Comparison of ENCODE assay signal across 8 mouse cellular contexts in the genomic region with DNA sequence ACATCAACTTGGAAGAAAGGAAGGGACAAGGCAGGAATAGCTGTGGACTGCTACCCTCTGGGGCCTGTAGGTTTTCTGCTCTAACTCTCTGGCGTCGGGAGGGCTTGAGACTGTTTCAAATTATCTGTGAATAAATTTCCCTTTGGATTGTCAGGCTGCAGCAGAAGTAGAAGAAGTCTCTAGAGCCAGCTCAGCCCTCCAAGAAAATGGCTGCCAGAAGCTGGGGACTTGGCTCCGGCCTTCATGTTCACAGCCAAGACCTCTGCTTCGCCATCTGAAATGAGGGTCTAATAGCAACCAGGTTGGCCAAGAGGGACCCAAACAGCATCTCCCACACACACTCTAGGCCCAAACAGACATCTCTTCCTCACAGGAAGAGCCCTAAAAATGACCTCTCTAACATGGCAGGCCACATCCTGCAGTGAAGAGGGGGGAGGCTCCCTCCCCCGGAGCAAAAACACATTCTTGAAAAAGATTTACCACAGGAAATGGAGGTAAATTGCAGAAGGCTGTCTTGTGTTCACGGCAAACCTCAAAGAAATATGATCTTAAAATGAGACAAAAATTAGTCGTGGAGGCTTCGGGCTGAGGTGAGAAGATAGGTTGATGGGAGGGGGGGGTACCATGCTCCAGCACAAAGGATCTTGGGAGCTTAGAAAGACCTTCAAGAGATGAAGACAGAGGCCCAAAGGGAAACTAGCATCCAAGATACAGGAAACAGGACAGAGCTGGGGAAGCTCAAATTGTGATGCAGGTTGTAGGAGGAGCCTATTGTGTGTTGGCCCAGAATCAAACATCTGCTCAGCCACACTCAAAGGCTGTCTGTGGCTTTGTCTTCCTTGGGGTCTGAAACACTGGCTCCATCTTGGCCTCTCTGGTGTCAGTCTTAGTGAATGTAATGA. TPM values are rescaled to one million over a fixed set of nuclear protein-coding genes. Genes with fewer than 3 reads are reported as not detected.
DNase-seq lines count a peak whose midpoint lies in the region; ATAC-seq and TF ChIP-seq lines count a peak whose summit lies in the region.

No protein-coding gene starts in this region.

- TF ChIP-seq CTCF in cerebellum, adult 2 months (IDR thresholded peaks at IDR 0.05; ENCODE audit: borderline replicate concordance, insufficient read depth, low read depth, low read length) = no peak
- no peak for TF ChIP-seq CTCF in midbrain, postnatal 0 days (IDR thresholded peaks at IDR 0.05)

- no peak for TF ChIP-seq POLR2A in cerebellum, adult 2 months (IDR thresholded peaks at IDR 0.05; ENCODE audit: borderline replicate concordance, insufficient read depth, low read length)

- no peak for ATAC-seq in midbrain, postnatal 0 days (ENCODE audit: low FRiP score)
- ATAC-seq in midbrain, embryonic 14.5 days (ENCODE audit: low FRiP score, low TSS enrichment) = no peak
- no peak for ATAC-seq in kidney, embryonic 14.5 days (ENCODE audit: low FRiP score, low TSS enrichment)

- no peaks in the 10 kb centered on the region for H3K9me3 ChIP-seq in midbrain, postnatal 0 days (ENCODE audit: low read length)
- H3K9me3 ChIP-seq in midbrain, embryonic 14.5 days (ENCODE audit: control insufficient read depth, low read length) = peaks cover 5% of the 10 kb centered on the region; the same call in 1 of the 2 replicates
- 0 out of 2 replicates have a peak, but pooled peaks cover 5% of the 10 kb centered on the region for H3K9me3 ChIP-seq in kidney, embryonic 14.5 days (ENCODE audit: control insufficient read depth, low read length)

- no peak overlapping the region for H3K27ac ChIP-seq in cerebellum, adult 2 months (ENCODE audit: insufficient read depth, low read length)
- H3K27ac ChIP-seq in midbrain, postnatal 0 days (ENCODE audit: low read depth, low read length) = no peak overlapping the region
- H3K27ac ChIP-seq in midbrain, embryonic 14.5 days (replicated peaks; ENCODE audit: low read depth, low read length) = no peak overlapping the region
- H3K27ac ChIP-seq in kidney, embryonic 14.5 days (ENCODE audit: low read depth, low read length) = peak overlapping the region; percentile 25; the same call in 1 of the 2 replicates

- H3K4me1 ChIP-seq in cerebellum, adult 2 months (ENCODE audit: control insufficient read depth, insufficient read depth, low read length) = peaks cover under 1% of the 10 kb centered on the region
- no peaks in the 10 kb centered on the region for H3K4me1 ChIP-seq in midbrain, postnatal 0 days (ENCODE audit: insufficient read depth, low read length)
- no peaks in the 10 kb centered on the region for H3K4me1 ChIP-seq in midbrain, embryonic 14.5 days (ENCODE audit: control insufficient read depth, insufficient read depth, low read length)
- 0 out of 2 replicates have a peak, but pooled peaks cover 4% of the 10 kb centered on the region for H3K4me1 ChIP-seq in kidney, embryonic 14.5 days (ENCODE audit: control insufficient read depth, insufficient read depth, low read length)

- no peak overlapping the region for H3K9ac ChIP-seq in midbrain, postnatal 0 days (replicated peaks; ENCODE audit: low read length, poor library complexity, severe bottlenecking)
- H3K9ac ChIP-seq in midbrain, embryonic 14.5 days (replicated peaks; ENCODE audit: low read length) = no peak overlapping the region
- H3K9ac ChIP-seq in kidney, embryonic 14.5 days (ENCODE audit: low read depth, low read length) = no peak overlapping the region

- intact Hi-C loops in left cerebral cortex, postnatal 10 days (cut with DNase I) = no loop called here

- H3K4me2 ChIP-seq in midbrain, postnatal 0 days (ENCODE audit: low read depth, low read length, poor library complexity, severe bottlenecking) = no peak overlapping the region
- no peak overlapping the region for H3K4me2 ChIP-seq in midbrain, embryonic 14.5 days (ENCODE audit: low read length)
- H3K4me2 ChIP-seq in kidney, embryonic 14.5 days (replicated peaks; ENCODE audit: low read depth, low read length) = no peak overlapping the region

- WGBS in cerebellum, adult 2 months = 75% methylated on average over 8 of the region's 8 CpGs
- WGBS in midbrain, postnatal 0 days = 78% methylated on average over 8 of the region's 8 CpGs
- WGBS in midbrain, embryonic 14.5 days = 86% methylated on average over 8 of the region's 8 CpGs
- WGBS in kidney, embryonic 14.5 days = 57% methylated on average over 8 of the region's 8 CpGs

- peak; percentile 83 to 89 for DNase-seq in cerebellum, postnatal 10 days
- no peak for DNase-seq in cerebellum, adult 2 months
- peak; percentile 25 for DNase-seq in midbrain, postnatal 0 days (ENCODE audit: low spot score)
- DNase-seq in midbrain, embryonic 14.5 days = no peak
- DNase-seq in thymus, postnatal 0 days (ENCODE audit: low spot score) = peak; percentile 82
- no peak for DNase-seq in left cerebral cortex, postnatal 10 days (ENCODE audit: extremely low spot score in 1 of 2, low spot score in 2 of 2)
- DNase-seq in ovary, adult 18-20 months (ENCODE audit: low spot score) = no peak

- no peaks in the 10 kb centered on the region for H3K27me3 ChIP-seq in cerebellum, adult 2 months (ENCODE audit: control insufficient read depth, insufficient read depth, low read length)
- H3K27me3 ChIP-seq in midbrain, postnatal 0 days (ENCODE audit: insufficient read depth, low read length) = no peaks in the 10 kb centered on the region
- no peaks in the 10 kb centered on the region for H3K27me3 ChIP-seq in midbrain, embryonic 14.5 days (ENCODE audit: control insufficient read depth, insufficient read depth, low read length)
- H3K27me3 ChIP-seq in kidney, embryonic 14.5 days (ENCODE audit: control insufficient read depth, insufficient read depth, low read length) = no peaks in the 10 kb centered on the region

- H3K4me3 ChIP-seq in cerebellum, adult 2 months (replicated peaks; ENCODE audit: insufficient read depth, low read depth, low read length) = no peak overlapping the region
- no peak overlapping the region for H3K4me3 ChIP-seq in midbrain, postnatal 0 days (ENCODE audit: low read depth, low read length)
- no peak overlapping the region for H3K4me3 ChIP-seq in midbrain, embryonic 14.5 days (replicated peaks; ENCODE audit: low read depth, low read length)
- no peak overlapping the region for H3K4me3 ChIP-seq in kidney, embryonic 14.5 days (ENCODE audit: low read length)

- H3K36me3 ChIP-seq in midbrain, postnatal 0 days (ENCODE audit: insufficient read depth, low read length) = no peaks in the 10 kb centered on the region
- no peaks in the 10 kb centered on the region for H3K36me3 ChIP-seq in midbrain, embryonic 14.5 days (ENCODE audit: control insufficient read depth, insufficient read depth, low read length)
- H3K36me3 ChIP-seq in kidney, embryonic 14.5 days (ENCODE audit: control insufficient read depth, insufficient read depth, low read length) = no peaks in the 10 kb centered on the region

RNA-seq across cellular contexts. Expression of a gene that starts 48.4 kb away (rescaled TPM):
- polyA plus RNA-seq in cerebellum, adult 2 months (2012; rRNA removed) = 0.61 and 1.4 TPM in 2 replicates
- 6.1 and 10.6 TPM in 2 replicates for total RNA-seq in midbrain, postnatal 0 days (2014; rRNA removed)
- polyA plus RNA-seq in midbrain, postnatal 0 days (2015; fragmentation: Nextera tagmentation; extraction: Ambion mirVana) = 7.2 and 8.6 TPM in 2 replicates
- 5.7 and 5.9 TPM in 2 replicates for polyA plus RNA-seq in midbrain, embryonic 14.5 days (2014; fragmentation: Nextera tagmentation; extraction: Ambion mirVana)
- 3.8 and 4.8 TPM in 2 replicates for polyA plus RNA-seq in kidney, embryonic 14.5 days (2014; fragmentation: Nextera tagmentation; extraction: Ambion mirVana)
- polyA plus RNA-seq in thymus, postnatal 0 days (2015; fragmentation: Nextera tagmentation; extraction: Ambion mirVana) = 0.51 and 0.61 TPM in 2 replicates
- total RNA-seq in left cerebral cortex, postnatal 10 days (2021) = 1 to 10 TPM; 1.4 to 1.5 TPM

Comparison
In these comparisons a context has a peak if more than half of its experiments do, and no peak if none do; other contexts are left out.
1. DNase-seq: peak in cerebellum, postnatal 10 days (2 of 2), midbrain, postnatal 0 days (single experiment) and thymus, postnatal 0 days (single experiment); none in cerebellum, adult 2 months (0 of 2), midbrain, embryonic 14.5 days (single experiment), left cerebral cortex, postnatal 10 days (0 of 2) and ovary, adult 18-20 months (single experiment).